Mouse (Mus musculus) intestine, postnatal 0 days (tissue): ENCODE measurements around the gene Notch2. TPM values are rescaled to one million over a fixed set of nuclear protein-coding genes. Genes with fewer than 3 reads are reported as not detected.
A peak's percentile ranks its signal among the peaks of the same experiment; 100 is the strongest.
"Not testable (repeated sequence)": the region's sequence is repeated elsewhere in the genome, so short reads cannot be mapped to it uniquely, and the experiment has no call there.

ENCODE experiments used
- ATAC-seq: fragments of 200-750 bp; cut with Nextera tagmentation; 2 replicates; pipeline ENCODE4 v1.8.0; 2017; ENCODE audit warnings: mild to moderate bottlenecking, moderate TSS enrichment, moderate library complexity
- H3K27ac ChIP-seq: fragments of 300-500 bp; sonication (generic); 2 replicates; pipeline ENCODE4 v1.5.1; 2014; ENCODE audit warnings: mild to moderate bottlenecking, low read depth, low read length, moderate library complexity
- H3K27me3 ChIP-seq: fragments of 300-500 bp; sonication (generic); replicated peaks from 2 replicates; pipeline ENCODE4 v1.6.1; 2014; ENCODE audit warnings: low read length, mixed read lengths; ENCODE audit not compliant: control insufficient read depth, insufficient read depth
- H3K36me3 ChIP-seq: fragments of 300-500 bp; sonication (generic); 2 replicates; pipeline ENCODE4 v1.6.1; 2014; ENCODE audit warnings: mild to moderate bottlenecking, moderate library complexity; ENCODE audit not compliant: control insufficient read depth, insufficient read depth
- H3K4me1 ChIP-seq: fragments of 300-500 bp; sonication (generic); replicated peaks from 2 replicates; pipeline ENCODE4 v1.6.1; 2014; ENCODE audit warnings: antibody characterized with exemption, low read length, mixed read lengths; ENCODE audit not compliant: control insufficient read depth, insufficient read depth
- H3K4me2 ChIP-seq: fragments of 300-500 bp; sonication (generic); replicated peaks from 2 replicates; pipeline ENCODE4 v1.6.1; 2014; ENCODE audit warnings: low read depth, mild to moderate bottlenecking, moderate library complexity
- H3K4me3 ChIP-seq: fragments of 300-500 bp; sonication (generic); 2 replicates; pipeline ENCODE4 v1.5.1; 2014; ENCODE audit warnings: low read depth, low read length
- H3K9ac ChIP-seq: fragments of 300-500 bp; sonication (generic); 2 replicates; pipeline ENCODE4 v1.6.1; 2014; ENCODE audit warnings: mild to moderate bottlenecking, low read depth, low read length
- H3K9me3 ChIP-seq: fragments of 300-500 bp; sonication (generic); 2 replicates; pipeline ENCODE4 v1.6.1; 2016; ENCODE audit warnings: mixed run types; ENCODE audit not compliant: control insufficient read depth
- CTCF ChIP-seq: sonication (generic); IDR thresholded peaks from 2 replicates; pipeline ENCODE4 v1.5.1; 2016; ENCODE audit warnings: low read depth, mild to moderate bottlenecking, control low read depth, antibody characterized with exemption, moderate library complexity
- WGBS: fragments of 180-500 bp; shearing (Covaris S2); extraction: QIAGEN DNeasy Blood & Tissue Kit; methylation state at CpG from one replicate; pipeline ENCODE4 v1.1.7; 2014; 5-methylcytosine and 5-hydroxymethylcytosine counted together
- polyA plus RNA-seq: library from polyadenylated mRNA; unstranded; fragments of >200 nt; fragmentation: Nextera tagmentation; extraction: Ambion mirVana; gene quantifications from 2 replicates; pipeline ENCODE4 v1.2.1, GENCODE M21; 2015

Gene Notch2
- polyA plus RNA-seq, 1 experiment from 2014 or later, result 4.9 TPM

GRCm38 (mm10) chr3:98045465-98046148 is 32.3 kb downstream of the Notch2 start:
- H3K9ac ChIP-seq, result no peak overlapping the region
- H3K4me1 ChIP-seq, result peaks cover 5% of the 10 kb centered on the region; the same call in 1 of the 2 replicates
- no peak for ATAC-seq
- no peak overlapping the region for H3K27ac ChIP-seq
- no peaks in the 10 kb centered on the region for H3K9me3 ChIP-seq
- WGBS, result 55% methylated on average over 8 of the region's 8 CpGs
- no peak for TF ChIP-seq CTCF
- no peaks in the 10 kb centered on the region for H3K36me3 ChIP-seq
- H3K27me3 ChIP-seq, result no peaks in the 10 kb centered on the region
- H3K4me3 ChIP-seq, result no peak overlapping the region
- H3K4me2 ChIP-seq, result no peak overlapping the region

DNA sequence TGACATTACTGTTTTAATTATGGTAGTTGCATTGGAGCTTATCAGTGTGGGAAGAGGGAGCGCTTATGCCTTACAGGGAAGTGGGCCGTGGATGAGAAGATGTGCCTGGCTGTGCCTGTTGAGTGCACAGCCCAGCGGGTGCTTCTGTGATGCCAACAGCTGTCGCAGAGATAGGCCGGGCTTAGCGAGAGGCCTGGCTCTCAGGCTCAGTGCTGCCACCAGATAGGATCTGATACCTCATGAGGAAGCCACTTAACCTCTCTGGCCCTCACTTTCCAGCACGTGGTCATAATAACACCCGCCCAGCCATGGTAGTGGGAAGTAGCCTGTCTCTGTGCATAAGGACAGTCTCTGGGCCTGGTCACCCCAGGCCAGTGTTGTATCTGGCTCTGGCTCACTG is 33.0 kb downstream of the Notch2 start:
- Histone ChIP-seq H3K4me2 (no peak overlapping the region), H3K4me3 (no peak overlapping the region), H3K27me3 (no peaks in the 10 kb centered on the region), H3K36me3 (no peaks in the 10 kb centered on the region), H3K27ac (no peak overlapping the region), H3K4me1 (peaks cover 5% of the 10 kb centered on the region; the same call in 1 of the 2 replicates), H3K9ac (no peak overlapping the region), H3K9me3 (no peaks in the 10 kb centered on the region)
- ATAC-seq, result no peak
- TF ChIP-seq CTCF, result peak; percentile 26; the same call in 1 of the 2 replicates
- WGBS, result 44% methylated on average over 8 of the region's 8 CpGs

GRCm38 (mm10) chr3:98049671-98050070 is 36.3 kb downstream of the Notch2 start:
- Histone ChIP-seq H3K27me3 (no peaks in the 10 kb centered on the region), H3K4me3 (no peak overlapping the region), H3K4me1 (no peaks in the 10 kb centered on the region; the same call in 1 of the 2 replicates), H3K9ac (no peak overlapping the region), H3K4me2 (no peak overlapping the region), H3K36me3 (no peaks in the 10 kb centered on the region), H3K9me3 (no peaks in the 10 kb centered on the region), H3K27ac (no peak overlapping the region)
- WGBS, result 100% methylated on average over 1 of the region's 1 CpGs
- ATAC-seq, result no peak
- no peak for TF ChIP-seq CTCF

DNA sequence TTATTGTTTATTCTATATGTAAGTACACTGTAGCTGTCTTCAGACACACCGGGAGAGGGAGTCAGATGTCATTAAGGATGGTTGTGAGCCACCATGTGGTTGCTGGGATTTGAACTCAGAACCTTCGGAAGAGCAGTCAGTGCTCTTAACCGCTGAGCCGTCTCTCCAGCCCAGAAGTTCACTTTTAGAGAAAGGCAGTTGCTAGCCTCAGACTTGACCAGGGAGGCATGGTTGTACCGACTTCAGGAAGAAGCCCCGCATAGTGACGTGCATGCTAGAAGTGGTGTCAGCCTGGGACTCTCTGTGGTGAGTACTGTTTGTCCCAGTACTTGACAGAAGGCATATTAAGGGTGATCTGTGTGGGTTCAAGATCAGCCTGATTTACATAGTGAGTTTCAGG is 36.8 kb downstream of the Notch2 start:
- not testable (repeated sequence) for H3K4me1 ChIP-seq, H3K27ac ChIP-seq, H3K9me3 ChIP-seq, H3K36me3 ChIP-seq, H3K4me3 ChIP-seq, H3K4me2 ChIP-seq, ATAC-seq, H3K27me3 ChIP-seq, H3K9ac ChIP-seq
- WGBS, result 87% methylated on average over 7 of the region's 7 CpGs

DNA sequence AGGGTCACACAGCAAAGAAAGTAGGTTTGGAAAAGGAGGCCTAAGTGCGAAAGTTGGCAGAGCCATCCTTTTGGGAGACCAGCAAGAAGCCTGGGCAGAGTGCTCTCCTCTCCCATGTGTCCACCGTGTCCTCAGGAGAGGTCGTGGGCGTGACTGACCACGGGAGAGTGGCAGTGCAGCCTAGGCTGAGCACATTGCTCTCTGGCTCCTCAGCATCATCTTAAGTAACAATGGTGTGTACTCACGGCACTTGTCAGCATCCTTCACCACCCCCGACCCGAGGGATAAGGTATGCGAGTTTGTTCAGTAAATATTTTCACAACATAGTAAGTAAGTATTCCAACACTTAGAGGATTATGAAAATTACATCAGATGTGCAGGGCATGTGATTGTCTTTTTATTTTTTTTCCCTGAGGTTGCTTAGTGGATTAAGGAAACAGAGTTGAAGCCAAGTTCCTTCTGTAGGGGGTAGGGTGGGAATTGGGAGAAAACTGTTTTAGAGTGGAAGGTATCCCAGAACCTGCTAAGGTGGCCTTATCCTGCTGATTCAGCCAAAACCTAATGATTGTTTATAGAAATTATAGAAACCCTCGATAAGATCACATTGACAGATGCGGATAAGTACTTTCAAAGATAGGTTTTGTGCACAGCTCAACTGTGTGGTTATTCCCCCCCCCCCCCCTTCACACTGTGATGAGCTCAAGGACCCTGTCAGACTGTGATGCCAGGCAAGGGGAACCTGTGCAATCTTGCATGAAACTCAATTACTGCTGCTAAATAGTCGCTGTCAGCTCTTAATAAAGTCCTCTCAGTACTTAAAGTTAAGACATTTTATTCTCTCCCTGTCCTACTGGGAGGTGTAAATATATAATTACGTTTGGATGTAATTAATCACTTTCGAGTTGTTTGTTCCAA is 37.4 kb downstream of the Notch2 start:
- no peak overlapping the region for H3K4me2 ChIP-seq
- no peak for ATAC-seq

DNA sequence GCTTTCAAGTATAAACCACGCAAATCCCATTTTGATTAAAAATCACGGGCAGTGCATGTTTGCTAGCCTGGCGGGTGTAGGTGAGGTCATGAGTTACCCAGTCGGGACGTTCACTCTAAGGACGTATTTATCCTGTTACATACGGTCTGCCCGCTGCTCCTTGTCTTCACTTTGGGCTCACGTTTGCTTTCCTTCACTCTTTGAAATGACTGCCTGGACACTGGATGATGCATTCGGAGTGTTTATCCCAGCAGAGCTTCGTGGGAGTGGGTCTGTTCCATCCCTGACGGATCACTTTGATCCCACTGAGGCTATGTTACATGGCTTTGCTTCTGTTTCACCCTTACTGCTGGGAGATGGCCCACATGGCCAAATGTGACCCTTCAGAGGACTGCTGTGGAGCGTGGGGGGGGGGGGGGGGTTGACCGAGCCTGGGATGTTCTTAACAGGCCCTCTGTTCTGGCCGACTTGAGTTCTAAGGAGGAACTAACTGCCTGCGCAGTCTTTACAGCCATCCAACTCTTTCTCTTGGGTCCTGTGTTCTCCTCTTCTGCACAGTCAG is 38.2 kb downstream of the Notch2 start:
- TF ChIP-seq CTCF, result no peak
- 56% methylated on average over 16 of the region's 16 CpGs for WGBS
- no peak overlapping the region for H3K27ac ChIP-seq
- no peak overlapping the region for H3K4me3 ChIP-seq
- no peak overlapping the region for H3K9ac ChIP-seq
- H3K36me3 ChIP-seq, result no peaks in the 10 kb centered on the region
- ATAC-seq, result no peak
- H3K27me3 ChIP-seq, result no peaks in the 10 kb centered on the region
- no peaks in the 10 kb centered on the region; the same call in none of the 2 replicates for H3K4me1 ChIP-seq
- no peaks in the 10 kb centered on the region for H3K9me3 ChIP-seq
- H3K4me2 ChIP-seq, result no peak overlapping the region

More for the DNA sequence above, 37.4 kb downstream of the Notch2 start:
- Histone ChIP-seq H3K27ac (no peak overlapping the region), H3K4me1 (no peaks in the 10 kb centered on the region; the same call in none of the 2 replicates), H3K36me3 (no peaks in the 10 kb centered on the region), H3K4me3 (no peak overlapping the region), H3K27me3 (no peaks in the 10 kb centered on the region), H3K9me3 (no peaks in the 10 kb centered on the region), H3K9ac (no peak overlapping the region)
- 65% methylated on average over 14 of the region's 14 CpGs for WGBS
- TF ChIP-seq CTCF, result no peak
